ENCODE assay signal across 8 mouse cellular contexts in the genomic region with DNA sequence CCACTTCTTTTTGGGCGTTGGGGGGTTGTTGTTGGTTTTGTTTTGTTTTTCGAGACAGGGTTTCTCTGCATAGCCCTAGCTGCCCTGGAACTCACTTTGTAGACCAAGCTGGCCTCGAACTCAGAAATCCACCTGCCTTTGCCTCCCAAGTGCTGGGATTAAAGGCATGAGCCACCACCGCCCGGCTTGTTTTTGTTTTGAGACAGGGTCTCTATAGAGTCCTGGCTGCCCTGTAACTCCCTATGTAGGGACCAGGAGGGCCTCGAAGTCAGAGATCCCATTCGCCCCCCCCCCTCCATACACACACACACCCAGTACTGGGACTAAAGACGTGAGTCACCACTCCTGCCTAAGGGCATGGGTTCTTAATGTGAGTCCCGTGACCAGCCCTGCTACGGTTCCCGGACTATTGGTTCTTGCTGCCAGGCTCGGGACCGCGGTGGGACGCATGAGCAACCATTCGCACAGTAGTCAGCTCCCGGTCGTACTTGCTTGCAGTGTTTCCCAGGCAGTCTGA. TPM values are rescaled to one million over a fixed set of nuclear protein-coding genes. Genes with fewer than 3 reads are reported as not detected.
DNase-seq lines count a peak whose midpoint lies in the region; ATAC-seq and TF ChIP-seq lines count a peak whose summit lies in the region.

No protein-coding gene starts in this region.

- H3K4me2 ChIP-seq in kidney, embryonic 14.5 days (replicated peaks; ENCODE audit: low read depth, low read length), result peak overlapping the region; percentile 56

- H3K36me3 ChIP-seq in heart, embryonic 10.5 days, result no peaks in the 10 kb centered on the region
- no peaks in the 10 kb centered on the region for H3K36me3 ChIP-seq in kidney, embryonic 14.5 days (ENCODE audit: control insufficient read depth, insufficient read depth, low read length)

- intact Hi-C loops in left cerebral cortex, adult 2 months (cut with DNase I), result loop anchor here (1.0 to 10.0 kb wide), 2 partner anchors 7 to 589 kb away; a partner anchor contains a TSS
- intact Hi-C loops in left cerebral cortex, postnatal 36 days (cut with DNase I), result loop anchor here (5.0 to 10.0 kb wide), 3 partner anchors 281 to 589 kb away; a partner anchor contains a TSS

- peak; percentile 50 for ATAC-seq in kidney, embryonic 14.5 days (ENCODE audit: low FRiP score, low TSS enrichment)
- ATAC-seq in erythroid progenitor cell, adult 5-6 weeks (replicated peaks; ENCODE audit: low FRiP score, poor library complexity, severe bottlenecking), result no peak

- H3K9ac ChIP-seq in kidney, embryonic 14.5 days (ENCODE audit: low read depth, low read length), result peak overlapping the region; percentile 42

- 1% methylated on average over 17 of the region's 18 CpGs for WGBS in heart, embryonic 10.5 days
- WGBS in kidney, embryonic 14.5 days, result 1% methylated on average over 18 of the region's 18 CpGs

- no peak for TF ChIP-seq CTCF in left cerebral cortex, adult 2 months (IDR thresholded peaks at IDR 0.05)

- H3K27ac ChIP-seq in left cerebral cortex, adult 2 months, result no peak overlapping the region
- peak overlapping the region; percentile 96 for H3K27ac ChIP-seq in heart, embryonic 10.5 days
- peak overlapping the region; percentile 65; the same call in 1 of the 2 replicates for H3K27ac ChIP-seq in kidney, embryonic 14.5 days (ENCODE audit: low read depth, low read length)

- peaks cover 30% of the 10 kb centered on the region for H3K4me1 ChIP-seq in heart, embryonic 10.5 days
- H3K4me1 ChIP-seq in kidney, embryonic 14.5 days (ENCODE audit: control insufficient read depth, insufficient read depth, low read length), result peaks cover 17% of the 10 kb centered on the region; the same call in 1 of the 2 replicates

- H3K27me3 ChIP-seq in heart, embryonic 10.5 days (ENCODE audit: insufficient read depth, poor library complexity, severe bottlenecking), result no peaks in the 10 kb centered on the region
- H3K27me3 ChIP-seq in kidney, embryonic 14.5 days (ENCODE audit: control insufficient read depth, insufficient read depth, low read length), result no peaks in the 10 kb centered on the region

- no peak for DNase-seq in left cerebral cortex, adult 2 months (ENCODE audit: extremely low spot score in 1 of 2, low spot score in 2 of 2)
- DNase-seq in left cerebral cortex, postnatal 36 days (ENCODE audit: low spot score in 2 of 2), result no peak
- peak; percentile 71 for DNase-seq in embryo, embryonic 10 days (ENCODE audit: low spot score)
- peak; percentile 87 for DNase-seq in heart, embryonic 10.5 days (ENCODE audit: low spot score)
- peak; percentile 56 for DNase-seq in lung, postnatal 14 days
- DNase-seq in ovary, postnatal 36 days (ENCODE audit: low spot score), result peak; percentile 56

- H3K4me3 ChIP-seq in left cerebral cortex, adult 2 months, result peak overlapping the region; percentile 65
- H3K4me3 ChIP-seq in heart, embryonic 10.5 days, result peak overlapping the region; percentile 92
- H3K4me3 ChIP-seq in kidney, embryonic 14.5 days (ENCODE audit: low read length), result peak overlapping the region; percentile 83

- H3K9me3 ChIP-seq in heart, embryonic 10.5 days, result no peaks in the 10 kb centered on the region
- no peaks in the 10 kb centered on the region for H3K9me3 ChIP-seq in kidney, embryonic 14.5 days (ENCODE audit: control insufficient read depth, low read length)

RNA-seq across cellular contexts. Expression of a gene that starts 0.8 kb away (rescaled TPM):
- 10 to 100 TPM; 26.8 to 29.3 TPM for total RNA-seq in left cerebral cortex, adult 2 months (2021)
- 10 to 100 TPM; 23.3 to 30.6 TPM for total RNA-seq in left cerebral cortex, postnatal 36 days (2021)
- polyA plus RNA-seq in heart, embryonic 10.5 days (2016; fragmentation: Nextera tagmentation; extraction: Ambion mirVana), result 16.8 and 20.4 TPM in 2 replicates
- 13.6 and 21.4 TPM in 2 replicates for polyA plus RNA-seq in kidney, embryonic 14.5 days (2014; fragmentation: Nextera tagmentation; extraction: Ambion mirVana)
- 71.0 and 93.5 TPM in 2 replicates for total RNA-seq in erythroid progenitor cell, adult 5-6 weeks (2015; ENCODE audit: low replicate concordance)
- 103 and 120 TPM in 2 replicates for total RNA-seq in erythroid progenitor cell, adult 5-6 weeks (2017; ENCODE audit: low replicate concordance)

RNA-seq across cellular contexts. Expression of a gene that starts 7.8 kb away (rescaled TPM):
- total RNA-seq in left cerebral cortex, adult 2 months (2021), result 100 to 1,000 TPM; 185 to 196 TPM
- total RNA-seq in left cerebral cortex, postnatal 36 days (2021), result 100 to 1,000 TPM; 181 to 205 TPM
- 39.3 and 43.8 TPM in 2 replicates for polyA plus RNA-seq in heart, embryonic 10.5 days (2016; fragmentation: Nextera tagmentation; extraction: Ambion mirVana)
- polyA plus RNA-seq in kidney, embryonic 14.5 days (2014; fragmentation: Nextera tagmentation; extraction: Ambion mirVana), result 23.7 and 32.6 TPM in 2 replicates
- 11.5 and 15.9 TPM in 2 replicates for total RNA-seq in erythroid progenitor cell, adult 5-6 weeks (2015; ENCODE audit: low replicate concordance)
- 7.3 and 10.7 TPM in 2 replicates for total RNA-seq in erythroid progenitor cell, adult 5-6 weeks (2017; ENCODE audit: low replicate concordance)

RNA-seq across cellular contexts. Expression of a gene that starts 24.6 kb away (rescaled TPM):
- total RNA-seq in left cerebral cortex, adult 2 months (2021), result under 1 TPM; 0.41 to 0.84 TPM
- under 1 TPM; 0.67 to 0.77 TPM for total RNA-seq in left cerebral cortex, postnatal 36 days (2021)
- polyA plus RNA-seq in heart, embryonic 10.5 days (2016; fragmentation: Nextera tagmentation; extraction: Ambion mirVana), result 7.7 and 8.7 TPM in 2 replicates
- polyA plus RNA-seq in kidney, embryonic 14.5 days (2014; fragmentation: Nextera tagmentation; extraction: Ambion mirVana), result 5.5 TPM in 2 replicates
- total RNA-seq in erythroid progenitor cell, adult 5-6 weeks (2015; ENCODE audit: low replicate concordance), result 2.5 and 10.5 TPM in 2 replicates
- 0.26 and 4.8 TPM in 2 replicates for total RNA-seq in erythroid progenitor cell, adult 5-6 weeks (2017; ENCODE audit: low replicate concordance)

Comparison
In these comparisons a context has a peak if more than half of its experiments do, and no peak if none do; other contexts are left out.
1. DNase-seq: peak in embryo, embryonic 10 days (single experiment), heart, embryonic 10.5 days (single experiment), lung, postnatal 14 days (single experiment) and ovary, postnatal 36 days (single experiment); none in left cerebral cortex, adult 2 months (0 of 2) and left cerebral cortex, postnatal 36 days (0 of 2).
2. RNA of a gene that starts 7.8 kb away (total RNA-seq): 181 to 205 TPM in left cerebral cortex, postnatal 36 days and 185 to 196 TPM in left cerebral cortex, adult 2 months; 7.3 to 15.9 TPM in erythroid progenitor cell, adult 5-6 weeks; every median in the first group is over 10 times any median in the second.
3. Peak in every context shown above with its lines, with median percentiles within 50 percentile points of each other: H3K4me3 ChIP-seq.